Mouse (Mus musculus) MEL (cell line): ENCODE data around the gene Clip4.

Source experiments
- CTCF ChIP-seq, 3 experiments: IDR thresholded peaks in 2 of 3; conservative IDR thresholded peaks in 1 of 3; 2 replicates each; pipeline ENCODE4 v1.5.1; 2011 to 2012; ENCODE audit warnings: low read length in 3 of 3, low read depth in 2 of 3, mild to moderate bottlenecking in 2 of 3, improper control_type of control experiment in 1 of 3, inconsistent platforms in 1 of 3, mixed read lengths in 1 of 3, moderate library complexity in 1 of 3; ENCODE audit not compliant: control insufficient read depth in 1 of 3, insufficient read depth in 1 of 3, poor library complexity in 1 of 3, severe bottlenecking in 1 of 3
- E2F4 ChIP-seq: IDR thresholded peaks from 2 replicates; pipeline ENCODE4 v1.6.1; 2011; ENCODE audit warnings: low read depth, low read length, improper control_type of control experiment, borderline replicate concordance
- EP300 ChIP-seq, 2 experiments: IDR thresholded peaks; 2 replicates each; pipeline ENCODE4 v1.6.1; 2011; ENCODE audit warnings: improper control_type of control experiment in 2 of 2, low read length in 2 of 2, low read depth in 1 of 2, mild to moderate bottlenecking in 1 of 2
- ETS1 ChIP-seq: IDR thresholded peaks from 2 replicates; pipeline ENCODE4 v1.6.1; 2012; ENCODE audit warnings: low read depth, mild to moderate bottlenecking, inconsistent platforms, low read length, improper control_type of control experiment, moderate library complexity
- POLR2A ChIP-seq, 2 experiments: IDR thresholded peaks; 2 replicates each; pipeline ENCODE4 v1.6.1; 2011 to 2012; ENCODE audit warnings: low read length in 2 of 2, mild to moderate bottlenecking in 2 of 2, control low read depth in 1 of 2, improper control_type of control experiment in 1 of 2, low read depth in 1 of 2, moderate library complexity in 1 of 2; ENCODE audit not compliant: control insufficient read depth in 1 of 2, insufficient read depth in 1 of 2, poor library complexity in 1 of 2
- TCF12 ChIP-seq: IDR thresholded peaks from 2 replicates; pipeline ENCODE4 v1.6.1; 2014; ENCODE audit warnings: low read depth, mild to moderate bottlenecking, inconsistent platforms, low read length, improper control_type of control experiment, moderate library complexity
- UBTF ChIP-seq: IDR thresholded peaks from 2 replicates; pipeline ENCODE4 v1.6.1; 2012; ENCODE audit warnings: low read depth, mild to moderate bottlenecking, inconsistent platforms, low read length, improper control_type of control experiment, moderate library complexity, borderline replicate concordance; ENCODE audit not compliant: insufficient read depth

DNA sequence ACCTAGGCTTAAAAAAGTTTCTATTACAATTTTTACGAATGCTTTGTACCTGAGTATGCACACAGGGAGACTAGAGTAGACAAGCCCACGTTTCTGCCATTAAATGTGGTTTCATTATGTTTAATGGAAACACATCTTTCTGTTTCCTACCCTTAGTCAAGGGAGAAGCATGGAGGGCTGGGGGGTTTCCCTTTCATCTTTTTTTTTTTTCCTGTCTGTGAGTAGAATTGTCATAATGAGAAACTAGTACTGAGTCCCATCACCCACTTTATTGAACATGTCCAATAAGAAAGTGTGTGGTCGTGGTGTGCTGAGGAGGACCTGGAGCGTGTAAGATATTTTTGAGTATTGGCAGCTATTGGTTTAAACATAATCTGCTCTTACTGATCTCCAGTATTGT is 94.6 kb downstream of the Clip4 start:
- TF ChIP-seq EP300 (IDR thresholded peaks at IDR 0.05; ENCODE audit: low read depth in 1 of 2, low read length in 2 of 2) (no peak), CTCF (IDR thresholded peaks at IDR 0.05 in 2 of 3, conservative IDR thresholded peaks at IDR 0.05 in 1 of 3; ENCODE audit: control insufficient read depth in 1 of 3, insufficient read depth in 1 of 3, low read depth in 2 of 3, low read length in 3 of 3, poor library complexity in 1 of 3, severe bottlenecking in 1 of 3) (no peak), TCF12 (no peak), E2F4 (no peak), UBTF (no peak), ETS1 (no peak), POLR2A (IDR thresholded peaks at IDR 0.05; ENCODE audit: control insufficient read depth in 1 of 2, insufficient read depth in 1 of 2, low read depth in 1 of 2, low read length in 2 of 2, poor library complexity in 1 of 2) (no peak)
